Comparison of ENCODE assay signal across 36 mouse cellular contexts in genomic region chr5:30490215-30490614, GRCm38 (mm10). TPM values are rescaled to one million over a fixed set of nuclear protein-coding genes. Genes with fewer than 3 reads are reported as not detected.
DNase-seq lines count a peak whose midpoint lies in the region; ATAC-seq and TF ChIP-seq lines count a peak whose summit lies in the region.
"Had no signal": no experiment of that assay in that cellular context is flagged by ENCODE, and none has a peak within 500 bp of the region (broad histone marks: within the 10 kb centered on the region; RNA-seq: fewer than 3 reads in every experiment).

No protein-coding gene starts in this region.

- no peak overlapping the region for H3K4me3 ChIP-seq in kidney, embryonic 16.5 days (ENCODE audit: low read length)
- no peak overlapping the region for H3K4me3 ChIP-seq in lung, embryonic 16.5 days (ENCODE audit: low read length)
- no peak overlapping the region for H3K4me3 ChIP-seq in stomach, embryonic 14.5 days (ENCODE audit: low read depth, low read length)
- no peak overlapping the region for H3K4me3 ChIP-seq in stomach, postnatal 0 days (ENCODE audit: low read depth, low read length)
- H3K4me3 ChIP-seq: embryonic facial prominence, embryonic 12.5 days; embryonic facial prominence, embryonic 15.5 days; gastrocnemius, adult 2 months; heart, embryonic 15.5 days; hindbrain, embryonic 10.5 days; hindbrain, embryonic 13.5 days had no signal

- no peak for ATAC-seq in kidney, embryonic 16.5 days (ENCODE audit: low FRiP score, low TSS enrichment)
- peak; percentile 86 for ATAC-seq in lung, embryonic 16.5 days (ENCODE audit: low read depth)
- ATAC-seq in stomach, embryonic 14.5 days (ENCODE audit: insufficient number of reproducible peaks, insufficient read depth, low FRiP score, low read depth): no peak
- no peak for ATAC-seq in stomach, postnatal 0 days (ENCODE audit: low FRiP score, low TSS enrichment)
- ATAC-seq: forebrain, embryonic 14.5 days; forebrain, postnatal 0 days; Patski had no signal

- no peaks in the 10 kb centered on the region for H3K4me1 ChIP-seq in kidney, embryonic 16.5 days (ENCODE audit: insufficient read depth, low read length)
- peaks cover 8% of the 10 kb centered on the region for H3K4me1 ChIP-seq in lung, embryonic 16.5 days (replicated peaks; ENCODE audit: control insufficient read depth, insufficient read depth, low read length)
- H3K4me1 ChIP-seq in stomach, embryonic 14.5 days (ENCODE audit: control insufficient read depth, insufficient read depth, low read length): no peaks in the 10 kb centered on the region
- no peaks in the 10 kb centered on the region for H3K4me1 ChIP-seq in stomach, postnatal 0 days (replicated peaks; ENCODE audit: control insufficient read depth, insufficient read depth)
- H3K4me1 ChIP-seq: embryonic facial prominence, embryonic 15.5 days; hindbrain, embryonic 10.5 days; hindbrain, embryonic 13.5 days had no signal

- no peak for TF ChIP-seq EP300 in stomach, postnatal 0 days (optimal IDR thresholded peaks at IDR 0.05)

- DNase-seq in kidney, postnatal 14 days: peak; percentile 4
- no peak for DNase-seq in lung, postnatal 25 days (ENCODE audit: low spot score)
- DNase-seq in stomach, postnatal 0 days (ENCODE audit: low spot score): no peak
- DNase-seq in adrenal gland, adult 2 months: no peak
- DNase-seq: adrenal gland, postnatal 14 days; B cell, adult 2 months; cerebellum, adult 11 months; cerebellum, adult 2 months; cerebellum, adult 9-11 months; cerebellum, postnatal 25 days; forebrain, postnatal 0 days; gastrocnemius, adult 2 months; gastrocnemius, postnatal 14 days; heart, adult 11 months; heart, postnatal 10 days; heart, postnatal 36 days had no signal

- no peaks in the 10 kb centered on the region for H3K36me3 ChIP-seq in kidney, embryonic 16.5 days (ENCODE audit: insufficient read depth, low read length)
- H3K36me3 ChIP-seq in lung, embryonic 16.5 days (ENCODE audit: control insufficient read depth, insufficient read depth, low read length): no peaks in the 10 kb centered on the region
- H3K36me3 ChIP-seq in stomach, embryonic 14.5 days (ENCODE audit: control insufficient read depth, insufficient read depth, low read length): no peaks in the 10 kb centered on the region
- H3K36me3 ChIP-seq in stomach, postnatal 0 days (ENCODE audit: control insufficient read depth, insufficient read depth, low read length): no peaks in the 10 kb centered on the region
- H3K36me3 ChIP-seq: embryonic facial prominence, embryonic 12.5 days; embryonic facial prominence, embryonic 15.5 days; G1E; heart, embryonic 15.5 days; hindbrain, embryonic 10.5 days; hindbrain, embryonic 13.5 days had no signal

- no peaks in the 10 kb centered on the region for H3K9me3 ChIP-seq in kidney, embryonic 16.5 days (ENCODE audit: low read length)
- H3K9me3 ChIP-seq in lung, embryonic 16.5 days (ENCODE audit: control insufficient read depth, low read length): no peaks in the 10 kb centered on the region
- no peaks in the 10 kb centered on the region for H3K9me3 ChIP-seq in stomach, embryonic 14.5 days (ENCODE audit: control insufficient read depth, low read depth, low read length)
- H3K9me3 ChIP-seq in stomach, postnatal 0 days (ENCODE audit: control insufficient read depth, low read length): no peaks in the 10 kb centered on the region
- H3K9me3 ChIP-seq: embryonic facial prominence, embryonic 12.5 days; embryonic facial prominence, embryonic 15.5 days; G1E; heart, embryonic 15.5 days; hindbrain, embryonic 10.5 days; hindbrain, embryonic 13.5 days had no signal

- no peak overlapping the region for H3K4me2 ChIP-seq in kidney, embryonic 16.5 days (replicated peaks; ENCODE audit: low read depth, low read length)
- no peak overlapping the region for H3K4me2 ChIP-seq in lung, embryonic 16.5 days (ENCODE audit: low read depth, low read length)
- H3K4me2 ChIP-seq in stomach, embryonic 14.5 days (replicated peaks; ENCODE audit: low read depth, low read length): no peak overlapping the region
- H3K4me2 ChIP-seq in stomach, postnatal 0 days (replicated peaks; ENCODE audit: low read depth): no peak overlapping the region
- H3K4me2 ChIP-seq: embryonic facial prominence, embryonic 12.5 days; embryonic facial prominence, embryonic 15.5 days; heart, embryonic 11.5 days; heart, embryonic 15.5 days; hindbrain, embryonic 13.5 days had no signal

- no peaks in the 10 kb centered on the region for H3K27me3 ChIP-seq in kidney, embryonic 16.5 days (ENCODE audit: insufficient read depth, low read length)
- no peaks in the 10 kb centered on the region for H3K27me3 ChIP-seq in lung, embryonic 16.5 days (ENCODE audit: control insufficient read depth, insufficient read depth, low read depth, low read length)
- no peaks in the 10 kb centered on the region for H3K27me3 ChIP-seq in stomach, embryonic 14.5 days (ENCODE audit: control insufficient read depth, insufficient read depth, low read length)
- no peaks in the 10 kb centered on the region for H3K27me3 ChIP-seq in stomach, postnatal 0 days (ENCODE audit: control insufficient read depth, insufficient read depth, low read length)
- H3K27me3 ChIP-seq: embryonic facial prominence, embryonic 12.5 days; embryonic facial prominence, embryonic 15.5 days; heart, embryonic 15.5 days; hindbrain, embryonic 13.5 days had no signal

- no peak for TF ChIP-seq CTCF in stomach, postnatal 0 days (IDR thresholded peaks at IDR 0.05; ENCODE audit: low read depth)

- H3K9ac ChIP-seq in kidney, embryonic 16.5 days (replicated peaks; ENCODE audit: low read length): no peak overlapping the region
- no peak overlapping the region for H3K9ac ChIP-seq in lung, embryonic 16.5 days (ENCODE audit: low read length)
- H3K9ac ChIP-seq in stomach, embryonic 14.5 days (replicated peaks; ENCODE audit: low read depth, low read length): no peak overlapping the region
- H3K9ac ChIP-seq in stomach, postnatal 0 days (ENCODE audit: low read length): no peak overlapping the region
- H3K9ac ChIP-seq: embryonic facial prominence, embryonic 12.5 days; embryonic facial prominence, embryonic 15.5 days; forebrain, postnatal 0 days; heart, embryonic 15.5 days; hindbrain, embryonic 13.5 days had no signal

- H3K27ac ChIP-seq in kidney, embryonic 16.5 days (ENCODE audit: low read length): no peak overlapping the region
- H3K27ac ChIP-seq in lung, embryonic 16.5 days (ENCODE audit: low read length): peak overlapping the region; percentile 85
- H3K27ac ChIP-seq in stomach, embryonic 14.5 days (ENCODE audit: low read length): peak overlapping the region; percentile 4; the same call in 1 of the 2 replicates
- no peak overlapping the region for H3K27ac ChIP-seq in stomach, postnatal 0 days (replicated peaks)
- H3K27ac ChIP-seq: embryonic facial prominence, embryonic 12.5 days; embryonic facial prominence, embryonic 15.5 days; gastrocnemius, adult 2 months; heart, embryonic 15.5 days; hindbrain, embryonic 10.5 days; hindbrain, embryonic 13.5 days had no signal

RNA-seq across cellular contexts. Expression of gene 1700001C02Rik, which starts 24.4 kb away (rescaled TPM):
- polyA plus RNA-seq in kidney, embryonic 16.5 days (2015; fragmentation: Nextera tagmentation; extraction: Ambion mirVana): not detected in 2 replicates
- polyA plus RNA-seq in lung, embryonic 16.5 days (2015; fragmentation: Nextera tagmentation; extraction: Ambion mirVana): 7.9 and 13.3 TPM in 2 replicates
- polyA plus RNA-seq in stomach, embryonic 14.5 days (2014; fragmentation: Nextera tagmentation; extraction: Ambion mirVana): not detected in 2 replicates
- not detected in 2 replicates for polyA plus RNA-seq in stomach, postnatal 0 days (2015; fragmentation: Nextera tagmentation; extraction: Ambion mirVana)
- total RNA-seq in adrenal gland, adult 2 months (2021): not detected
- not detected in 2 replicates for polyA plus RNA-seq in adrenal gland, adult 2 months (2012; rRNA removed)
- total RNA-seq: adrenal gland, adult 18-20 months; adrenal gland, postnatal 14 days; adrenal gland, postnatal 4 days; CH12.LX; common myeloid progenitor, adult 5-6 weeks; G1E; gastrocnemius, adult 2 months; gastrocnemius, postnatal 14 days; gastrocnemius, postnatal 4 days; heart, adult 8-10 months; heart, postnatal 10 days; heart, postnatal 36 days had no signal
- polyA plus RNA-seq: embryonic facial prominence, embryonic 12.5 days; forebrain, embryonic 11.5 days; frontal cortex, adult 2 months; G1E; heart, embryonic 11.5 days; heart, embryonic 15.5 days; Patski had no signal

RNA-seq across cellular contexts. Expression of gene Otof, which starts 28.5 kb away (rescaled TPM):
- 0.06 and 0.09 TPM in 2 replicates for polyA plus RNA-seq in kidney, embryonic 16.5 days (2015; fragmentation: Nextera tagmentation; extraction: Ambion mirVana)
- polyA plus RNA-seq in lung, embryonic 16.5 days (2015; fragmentation: Nextera tagmentation; extraction: Ambion mirVana): 0.68 and 0.84 TPM in 2 replicates
- 0.34 and 0.48 TPM in 2 replicates for polyA plus RNA-seq in stomach, embryonic 14.5 days (2014; fragmentation: Nextera tagmentation; extraction: Ambion mirVana)
- 0.02 TPM in 2 replicates for polyA plus RNA-seq in stomach, postnatal 0 days (2015; fragmentation: Nextera tagmentation; extraction: Ambion mirVana)
- total RNA-seq in adrenal gland, adult 2 months (2021): under 1 TPM; 0.06 to 0.10 TPM
- 0.42 and 0.43 TPM in 2 replicates for polyA plus RNA-seq in adrenal gland, adult 2 months (2012; rRNA removed)
- total RNA-seq: common myeloid progenitor, adult 5-6 weeks; heart, postnatal 36 days had no signal
- polyA plus RNA-seq: G1E, Patski had no signal

RNA-seq across cellular contexts. Expression of gene Cib4, which starts 55.4 kb away (rescaled TPM):
- polyA plus RNA-seq in kidney, embryonic 16.5 days (2015; fragmentation: Nextera tagmentation; extraction: Ambion mirVana): not detected in 2 replicates
- not detected in 2 replicates for polyA plus RNA-seq in lung, embryonic 16.5 days (2015; fragmentation: Nextera tagmentation; extraction: Ambion mirVana)
- not detected in 2 replicates for polyA plus RNA-seq in stomach, embryonic 14.5 days (2014; fragmentation: Nextera tagmentation; extraction: Ambion mirVana)
- 0.17 and 0.30 TPM in 2 replicates for polyA plus RNA-seq in stomach, postnatal 0 days (2015; fragmentation: Nextera tagmentation; extraction: Ambion mirVana)
- total RNA-seq in adrenal gland, adult 2 months (2021): 1 to 10 TPM in 1 of 2 experiments, under 1 TPM in 1; 0.92 to 2.4 TPM
- polyA plus RNA-seq in adrenal gland, adult 2 months (2012; rRNA removed): 1.7 and 3.4 TPM in 2 replicates
- total RNA-seq: CH12.LX; common myeloid progenitor, adult 5-6 weeks; forebrain, postnatal 0 days; G1E; gastrocnemius, adult 2 months; gastrocnemius, postnatal 14 days; gastrocnemius, postnatal 4 days; heart, adult 8-10 months; heart, postnatal 10 days; heart, postnatal 36 days had no signal
- polyA plus RNA-seq: cerebellum, adult 2 months; embryonic facial prominence, embryonic 12.5 days; forebrain, embryonic 11.5 days; forebrain, embryonic 14.5 days; forebrain, postnatal 0 days; frontal cortex, adult 2 months; G1E; heart, embryonic 11.5 days; heart, embryonic 15.5 days; hindbrain, embryonic 10.5 days; hindbrain, embryonic 13.5 days; Patski had no signal

Comparison
In these comparisons a context has a peak if more than half of its experiments do, and no peak if none do; other contexts are left out.
1. H3K27ac ChIP-seq: peak in lung, embryonic 16.5 days (single experiment) and stomach, embryonic 14.5 days (single experiment); none in kidney, embryonic 16.5 days (single experiment) and stomach, postnatal 0 days (single experiment).